Mouse (Mus musculus): ENCODE data around the gene Prss54.
"Not testable (repeated sequence)": the region's sequence is repeated elsewhere in the genome, so short reads cannot be mapped to it uniquely, and the experiment has no call there.

Prss54 gene

GRCm38 (mm10) chr8:95576240-95576639 is at the start of gene Prss54:
Prss54 (minus strand) TSS chr8:95576340.
- DNase-seq (ENCODE audit: low read depth, low spot score) = no peak

GRCm38 (mm10) chr8:95624833-95625232 is 48.7 kb upstream of the Prss54 start:
- DNase-seq (ENCODE audit: low read depth, low spot score) = no peak

- DNase-seq (ENCODE audit: low read depth, low spot score) = no peak
These were observed 43.9 kb upstream of the Prss54 start for GRCm38 (mm10) chr8:95620046-95620445.

DNA sequence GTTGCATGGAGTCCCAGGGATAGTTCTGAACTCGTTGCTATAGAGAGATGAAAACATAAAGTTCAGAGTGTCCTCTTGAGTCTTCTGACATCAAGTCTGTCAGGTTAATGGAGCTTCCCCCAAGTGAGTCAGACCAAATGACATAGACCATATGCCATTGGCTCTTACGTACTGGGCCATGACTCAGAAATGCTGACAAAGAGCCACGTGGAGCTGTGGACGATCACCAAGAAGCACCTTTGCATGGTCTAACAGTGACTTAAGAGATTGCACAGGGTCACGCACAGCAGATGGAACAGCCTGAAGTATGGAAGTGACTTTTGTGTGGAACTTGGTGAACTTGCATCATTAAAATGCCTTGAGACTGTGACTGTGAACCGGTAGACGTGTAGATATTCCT is 40.2 kb upstream of the Prss54 start:
- DNase-seq (ENCODE audit: low read depth, low spot score) = no peak

DNA sequence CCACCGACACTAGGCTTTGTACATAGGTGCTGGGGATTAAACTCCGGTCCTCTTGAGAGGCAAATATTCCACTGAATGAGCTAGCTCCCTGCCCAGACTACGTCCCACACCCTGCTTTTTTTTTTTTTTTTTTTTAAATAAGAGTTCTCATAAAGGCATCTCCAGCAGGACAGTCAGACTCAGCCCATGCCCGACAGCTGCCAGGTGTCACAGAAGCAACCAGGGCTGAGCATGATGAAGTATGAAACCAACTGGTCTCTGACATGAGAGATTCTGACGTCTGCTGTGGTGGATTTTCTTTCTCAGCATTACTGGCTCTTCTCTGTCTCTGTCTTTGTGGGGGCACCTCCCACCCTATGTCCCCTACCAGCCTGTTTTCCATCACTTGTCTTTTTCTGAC is 35.6 kb upstream of the Prss54 start:
- peak; percentile 23 for DNase-seq (ENCODE audit: low read depth, low spot score)

DNA sequence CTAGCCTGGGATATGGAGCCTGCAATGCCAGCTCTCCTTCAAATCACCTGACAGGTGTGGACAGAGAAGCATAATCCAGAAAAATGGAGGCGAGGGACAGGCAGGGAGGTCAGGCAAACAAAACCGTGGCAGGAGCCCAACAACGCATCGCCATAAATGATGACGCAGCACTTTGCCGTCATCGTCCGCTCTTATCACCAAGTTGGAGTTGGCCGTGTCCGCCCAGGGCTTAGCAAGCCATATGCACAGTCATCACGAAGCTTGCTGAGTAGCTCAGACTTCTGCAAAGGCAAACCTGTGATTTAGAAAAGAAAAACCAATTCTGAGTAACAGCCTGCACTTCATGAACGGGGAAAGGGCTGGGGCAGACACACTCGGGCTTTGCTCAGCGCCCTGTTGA is 34.6 kb upstream of the Prss54 start:
- DNase-seq (ENCODE audit: low read depth, low spot score) = no peak

DNA sequence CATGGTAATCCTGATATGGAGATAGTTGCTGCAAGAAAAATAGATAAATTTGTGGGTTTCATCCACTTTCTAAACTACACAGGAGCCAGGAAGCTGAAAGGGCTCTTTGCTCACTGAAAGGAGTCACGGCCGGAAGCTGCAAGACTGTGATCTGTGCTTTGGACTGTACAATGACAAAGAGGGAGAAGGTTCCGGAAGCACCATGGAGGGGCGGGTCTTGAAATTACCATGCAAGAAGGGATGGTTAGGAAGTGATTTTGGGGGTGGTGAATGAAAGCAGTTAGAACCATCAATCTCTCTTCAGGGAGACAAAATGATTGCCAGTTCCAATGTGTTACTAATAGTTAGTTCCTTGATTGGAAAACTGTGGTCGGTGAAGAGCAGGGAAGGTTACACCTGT is 33.3 kb upstream of the Prss54 start:
- DNase-seq (ENCODE audit: low read depth, low spot score) = no peak

DNA sequence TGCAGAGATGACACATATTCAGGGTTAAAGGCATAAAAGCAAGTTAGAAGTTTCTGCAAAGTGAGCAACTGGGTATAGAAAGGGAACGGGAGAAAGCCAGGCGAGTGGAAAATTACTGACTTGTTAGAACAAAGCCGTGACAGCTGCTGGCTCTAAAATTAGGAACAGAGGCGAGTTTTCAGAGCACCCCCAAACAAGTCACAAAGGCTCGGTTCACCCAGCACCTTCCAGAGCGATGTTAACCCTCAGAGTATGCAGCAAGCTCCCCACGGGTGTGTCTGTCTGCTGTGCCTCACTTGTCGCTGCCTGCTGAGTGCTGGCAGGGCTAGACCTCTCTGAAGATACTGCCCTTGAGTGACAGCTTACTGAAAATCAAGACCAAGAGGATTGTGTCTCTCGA is 31.1 kb upstream of the Prss54 start:
- DNase-seq (ENCODE audit: low read depth, low spot score) = peak; percentile 32

DNA sequence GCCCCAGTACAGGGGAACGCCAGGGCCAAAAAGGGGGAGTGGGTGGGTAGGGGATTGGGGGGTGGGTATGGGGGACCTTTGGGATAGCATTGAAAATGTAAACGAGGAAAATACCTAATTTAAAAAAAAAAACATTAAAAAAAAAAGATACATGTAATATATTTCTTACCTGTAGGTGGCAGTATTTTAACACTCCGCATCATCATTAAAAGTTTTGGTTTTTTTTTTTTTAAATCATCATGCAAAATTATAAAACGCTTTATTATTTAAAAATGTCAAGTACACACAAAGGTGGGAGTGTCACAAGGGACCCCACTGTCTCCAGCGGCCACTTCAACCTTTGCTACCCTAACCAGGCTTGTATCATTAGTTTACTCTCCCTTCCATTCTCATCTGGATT is 30.4 kb upstream of the Prss54 start:
- DNase-seq (ENCODE audit: low read depth, low spot score) = not testable (repeated sequence)

GRCm38 (mm10) chr8:95602168-95602567 is 26.0 kb upstream of the Prss54 start:
- no peak for DNase-seq (ENCODE audit: low read depth, low spot score)

- no peak for DNase-seq (ENCODE audit: low read depth, low spot score)
These were observed 25.2 kb upstream of the Prss54 start for GRCm38 (mm10) chr8:95601306-95601705.

GRCm38 (mm10) chr8:95599861-95600260 is 23.7 kb upstream of the Prss54 start:
- peak; percentile 50 for DNase-seq (ENCODE audit: low read depth, low spot score)

- no peak for DNase-seq (ENCODE audit: low read depth, low spot score)
These were observed 20.7 kb upstream of the Prss54 start for GRCm38 (mm10) chr8:95596841-95597241.

DNA sequence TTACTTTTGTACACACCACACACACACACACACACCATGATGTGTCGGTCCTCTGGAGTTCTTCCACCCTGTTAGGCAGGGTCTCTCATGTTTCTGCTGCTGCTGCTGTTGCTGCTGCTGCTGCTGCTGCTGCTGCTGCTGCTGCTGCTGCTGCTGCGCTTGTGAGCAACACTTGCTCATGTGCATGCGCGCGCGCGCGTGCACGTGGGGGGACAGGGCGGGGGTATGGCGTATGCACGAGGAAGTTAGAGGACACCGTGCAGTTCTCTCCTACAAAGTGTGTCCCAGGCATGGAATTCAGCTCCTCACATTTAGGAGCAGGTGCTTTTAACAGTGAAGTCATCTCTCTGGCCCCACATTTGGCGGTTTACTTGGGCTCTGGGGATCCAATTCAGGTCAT is 19.0 kb upstream of the Prss54 start:
- no peak for DNase-seq (ENCODE audit: low read depth, low spot score)

DNA sequence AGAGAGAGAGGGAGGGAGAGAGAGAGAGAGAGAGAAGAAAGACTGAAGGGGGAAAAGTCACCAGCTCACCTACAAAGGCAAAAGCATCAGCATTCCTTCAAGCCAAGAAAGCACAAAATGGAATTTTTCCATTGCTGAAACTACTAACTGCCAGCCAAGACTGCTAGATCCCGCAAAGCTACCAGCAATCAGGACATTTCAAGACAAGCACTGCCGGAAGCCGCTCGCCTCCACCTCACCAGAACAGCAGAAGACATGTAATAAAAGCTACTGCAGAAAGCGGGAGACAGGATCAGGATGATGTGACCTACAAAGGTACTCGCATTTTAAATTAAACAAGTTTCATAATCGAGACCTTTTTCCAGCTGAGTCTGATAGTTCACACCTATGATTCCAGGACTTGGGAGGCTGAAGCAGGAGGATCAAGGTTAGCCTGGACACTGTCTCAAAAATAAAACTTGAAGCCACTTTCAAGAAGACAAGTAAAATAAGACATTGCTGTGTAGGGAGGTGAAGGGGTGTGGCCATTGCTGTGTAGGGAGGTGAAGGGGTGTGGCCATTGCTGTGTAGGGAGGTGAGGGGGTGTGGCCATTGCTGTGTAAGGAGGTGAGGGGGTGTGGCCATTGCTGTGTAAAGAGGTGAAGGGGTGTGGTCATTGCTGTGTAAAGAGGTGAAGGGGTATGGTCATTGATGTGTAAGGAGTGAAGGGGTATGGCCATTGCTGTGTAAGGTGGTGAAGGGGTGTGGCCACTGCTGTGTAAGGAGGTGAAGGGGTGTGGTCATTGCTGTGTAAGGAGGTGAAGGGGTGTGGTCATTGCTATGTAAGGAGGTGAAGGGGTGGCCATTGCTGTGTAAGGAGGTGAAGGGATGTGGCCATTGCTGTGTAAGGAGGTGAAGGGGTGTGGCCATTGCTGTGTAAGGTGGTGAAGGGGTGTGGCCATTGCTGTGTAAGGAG is 17.6 kb upstream of the Prss54 start:
- peak; percentile 25 for DNase-seq (ENCODE audit: low read depth, low spot score)

GRCm38 (mm10) chr8:95592131-95592780 is 16.1 kb upstream of the Prss54 start:
- DNase-seq (ENCODE audit: low read depth, low spot score) = no peak

DNA sequence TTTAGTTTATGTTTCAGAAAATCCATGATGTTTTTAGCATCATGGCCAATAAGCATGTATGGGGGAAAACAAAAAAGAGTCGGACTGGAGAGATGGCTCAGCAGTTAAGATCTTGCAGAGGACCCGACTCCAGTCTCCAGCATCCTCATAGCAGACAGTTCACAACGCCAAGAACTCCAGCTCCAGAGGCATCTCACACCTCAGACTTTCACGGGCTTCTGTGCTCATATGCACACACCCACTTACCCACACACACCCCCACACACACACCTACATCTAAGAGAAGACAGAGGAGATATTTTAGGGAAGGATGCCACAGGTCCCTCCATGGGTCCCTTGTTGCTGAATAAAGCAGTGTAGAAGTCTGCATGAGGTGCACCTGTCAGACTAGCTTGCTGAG is 14.4 kb upstream of the Prss54 start:
- DNase-seq (ENCODE audit: low read depth, low spot score) = no peak

- DNase-seq (ENCODE audit: low read depth, low spot score) = no peak
These were observed 13.1 kb upstream of the Prss54 start for GRCm38 (mm10) chr8:95589282-95589681.

DNA sequence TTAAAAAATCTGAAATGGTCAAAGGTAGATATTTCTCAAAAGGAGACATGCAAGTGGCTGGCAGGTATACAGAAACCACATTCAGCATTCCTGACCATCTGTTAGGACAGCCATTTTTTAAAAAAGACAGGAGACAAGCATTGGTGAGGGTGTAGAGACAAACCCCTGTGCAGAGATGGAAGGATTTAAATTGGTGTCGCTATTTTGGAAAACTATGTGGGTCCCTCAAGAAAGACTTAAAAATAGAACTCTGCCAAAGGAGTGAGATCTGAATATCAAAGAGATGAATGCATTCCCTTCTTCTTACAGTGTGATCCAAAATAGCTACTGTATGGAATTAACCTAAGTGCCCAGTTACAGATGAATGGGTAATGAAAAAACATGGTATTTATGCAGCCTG is 11.2 kb upstream of the Prss54 start:
- no peak for DNase-seq (ENCODE audit: low read depth, low spot score)

GRCm38 (mm10) chr8:95573146-95573545 is 3.0 kb downstream of the Prss54 start:
- DNase-seq (ENCODE audit: low read depth, low spot score) = no peak

DNA sequence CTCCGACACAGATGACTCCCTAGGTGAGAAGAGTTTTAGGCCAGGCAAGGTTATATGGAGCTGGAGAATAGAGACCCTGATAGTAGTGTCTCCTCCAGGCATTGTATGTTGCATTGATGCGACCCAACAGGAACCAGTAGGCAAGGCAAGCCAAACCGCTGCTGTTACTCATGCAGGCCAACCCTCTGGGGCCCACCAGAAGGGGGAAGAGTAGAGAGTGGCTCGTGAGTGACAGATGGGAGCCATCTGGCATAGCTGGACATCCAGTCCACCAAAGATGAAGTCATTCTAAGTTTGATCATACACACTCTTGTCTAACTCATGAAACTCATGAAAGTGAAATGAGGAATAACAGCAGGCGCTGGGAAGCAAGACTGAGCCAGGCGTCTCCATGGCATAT is 9.3 kb downstream of the Prss54 start:
- DNase-seq (ENCODE audit: low read depth, low spot score) = no peak

GRCm38 (mm10) chr8:95566217-95566616 is 9.9 kb downstream of the Prss54 start:
- DNase-seq (ENCODE audit: low read depth, low spot score) = no peak

GRCm38 (mm10) chr8:95555963-95556362 is 20.2 kb downstream of the Prss54 start:
- no peak for DNase-seq (ENCODE audit: low read depth, low spot score)
